Comparison of ENCODE assay signal across 15 mouse cellular contexts in genomic region chr12:51851617-51852016, GRCm38 (mm10). TPM values are rescaled to one million over a fixed set of nuclear protein-coding genes. Genes with fewer than 3 reads are reported as not detected.
DNase-seq lines count a peak whose midpoint lies in the region; ATAC-seq and TF ChIP-seq lines count a peak whose summit lies in the region.
"Had no signal": no experiment of that assay in that cellular context is flagged by ENCODE, and none has a peak within 500 bp of the region (broad histone marks: within the 10 kb centered on the region; RNA-seq: fewer than 3 reads in every experiment).

No protein-coding gene starts in this region.

- no peaks in the 10 kb centered on the region for H3K4me1 ChIP-seq in heart, embryonic 12.5 days (replicated peaks)
- H3K4me1 ChIP-seq in G1E (ENCODE audit: insufficient read depth, low read depth, low read length), result peaks cover 88% of the 10 kb centered on the region
- H3K4me1 ChIP-seq in liver, embryonic 16.5 days (ENCODE audit: control insufficient read depth, low read depth, low read length), result peaks cover 33% of the 10 kb centered on the region
- no peaks in the 10 kb centered on the region for H3K4me1 ChIP-seq in hindbrain, embryonic 11.5 days (replicated peaks; ENCODE audit: control insufficient read depth, insufficient read depth, low read length)
- H3K4me1 ChIP-seq: embryonic facial prominence, embryonic 12.5 days; forebrain, embryonic 10.5 days; hindbrain, embryonic 10.5 days had no signal

- 0 out of 2 replicates have a peak overlapping the region, but pooled peaks have one; percentile 1 for H3K4me2 ChIP-seq in heart, embryonic 12.5 days
- H3K4me2 ChIP-seq in liver, embryonic 16.5 days (ENCODE audit: low read depth, low read length), result peak overlapping the region; percentile 60
- H3K4me2 ChIP-seq in hindbrain, embryonic 11.5 days (replicated peaks; ENCODE audit: low read depth, low read length), result no peak overlapping the region
- H3K4me2 ChIP-seq: embryonic facial prominence, embryonic 12.5 days had no signal

- no peak overlapping the region for H3K9ac ChIP-seq in heart, embryonic 12.5 days
- H3K9ac ChIP-seq in liver, embryonic 16.5 days (ENCODE audit: low read depth, low read length), result peak overlapping the region; percentile 67
- H3K9ac ChIP-seq in hindbrain, embryonic 11.5 days (ENCODE audit: low read depth, low read length), result no peak overlapping the region
- H3K9ac ChIP-seq: embryonic facial prominence, embryonic 12.5 days had no signal

- H3K9me3 ChIP-seq in heart, embryonic 12.5 days (replicated peaks), result no peaks in the 10 kb centered on the region
- H3K9me3 ChIP-seq in G1E (replicated peaks), result no peaks in the 10 kb centered on the region
- H3K9me3 ChIP-seq in liver, embryonic 16.5 days (replicated peaks; ENCODE audit: control insufficient read depth, low read length), result no peaks in the 10 kb centered on the region
- H3K9me3 ChIP-seq in hindbrain, embryonic 11.5 days (ENCODE audit: control insufficient read depth, low read length), result no peaks in the 10 kb centered on the region
- H3K9me3 ChIP-seq: embryonic facial prominence, embryonic 12.5 days; forebrain, embryonic 10.5 days; hindbrain, embryonic 10.5 days had no signal

- no peak overlapping the region for H3K4me3 ChIP-seq in heart, embryonic 12.5 days
- H3K4me3 ChIP-seq in G1E (ENCODE audit: low read depth, low read length), result no peak overlapping the region; the same call in 1 of the 2 replicates
- peak overlapping the region; percentile 59 for H3K4me3 ChIP-seq in liver, embryonic 16.5 days (ENCODE audit: low read depth, low read length)
- H3K4me3 ChIP-seq in hindbrain, embryonic 11.5 days (ENCODE audit: low read depth, low read length), result no peak overlapping the region
- H3K4me3 ChIP-seq: embryonic facial prominence, embryonic 12.5 days; forebrain, embryonic 10.5 days; hindbrain, embryonic 10.5 days had no signal

- WGBS in heart, embryonic 12.5 days, result 63% methylated on average over 4 of the region's 4 CpGs
- 21% methylated on average over 4 of the region's 4 CpGs for WGBS in liver, embryonic 16.5 days (ENCODE audit: insufficient replicate concordance)
- WGBS in hindbrain, embryonic 11.5 days, result 90% methylated on average over 4 of the region's 4 CpGs

- ATAC-seq in heart, embryonic 12.5 days (ENCODE audit: insufficient number of reproducible peaks, low FRiP score), result peak; percentile 75
- ATAC-seq in G1E (ENCODE audit: extremely low read depth, insufficient number of reproducible peaks, low FRiP score, poor library complexity, severe bottlenecking), result peak; percentile 58
- peak; percentile 85 for ATAC-seq in erythroid progenitor cell, adult 5-6 weeks (replicated peaks; ENCODE audit: low FRiP score, poor library complexity, severe bottlenecking)
- ATAC-seq in liver, embryonic 16.5 days (ENCODE audit: low read depth), result peak; percentile 87
- ATAC-seq in hindbrain, embryonic 11.5 days (ENCODE audit: low FRiP score), result no peak
- ATAC-seq: Patski had no signal

- H3K27ac ChIP-seq in heart, embryonic 12.5 days (ENCODE audit: poor library complexity, severe bottlenecking), result no peak overlapping the region
- peak overlapping the region; percentile 97 for H3K27ac ChIP-seq in liver, embryonic 16.5 days (ENCODE audit: low read length)
- H3K27ac ChIP-seq in hindbrain, embryonic 11.5 days (ENCODE audit: low read depth, low read length), result no peak overlapping the region
- H3K27ac ChIP-seq: embryonic facial prominence, embryonic 12.5 days; forebrain, embryonic 10.5 days; hindbrain, embryonic 10.5 days had no signal

- no peaks in the 10 kb centered on the region for H3K36me3 ChIP-seq in heart, embryonic 12.5 days
- peaks cover 13% of the 10 kb centered on the region for H3K36me3 ChIP-seq in G1E (replicated peaks)
- no peaks in the 10 kb centered on the region for H3K36me3 ChIP-seq in liver, embryonic 16.5 days (ENCODE audit: control insufficient read depth, insufficient read depth)
- H3K36me3 ChIP-seq in hindbrain, embryonic 11.5 days (ENCODE audit: control insufficient read depth, insufficient read depth, low read length), result no peaks in the 10 kb centered on the region
- H3K36me3 ChIP-seq: embryonic facial prominence, embryonic 12.5 days; forebrain, embryonic 10.5 days; hindbrain, embryonic 10.5 days had no signal

- TF ChIP-seq CTCF in G1E (IDR thresholded peaks at IDR 0.05; ENCODE audit: low read depth, low read length), result no peak

- H3K27me3 ChIP-seq in heart, embryonic 12.5 days (replicated peaks), result no peaks in the 10 kb centered on the region
- no peaks in the 10 kb centered on the region for H3K27me3 ChIP-seq in G1E (ENCODE audit: insufficient read depth, low read length)
- no peaks in the 10 kb centered on the region for H3K27me3 ChIP-seq in liver, embryonic 16.5 days (ENCODE audit: control insufficient read depth, insufficient read depth, low read depth, low read length)
- no peaks in the 10 kb centered on the region for H3K27me3 ChIP-seq in hindbrain, embryonic 11.5 days (ENCODE audit: control insufficient read depth, insufficient read depth, low read length)
- H3K27me3 ChIP-seq: embryonic facial prominence, embryonic 12.5 days; Patski had no signal

- no peak for DNase-seq in heart, postnatal 25 days (ENCODE audit: low spot score)
- DNase-seq in G1E (ENCODE audit: low spot score), result no peak
- DNase-seq in cerebellum, postnatal 25 days, result no peak
- no peak for DNase-seq in hindbrain, embryonic 11.5 days (ENCODE audit: low spot score)
- DNase-seq: adrenal gland, postnatal 25 days; cerebellum, adult 2 months; gastrocnemius, postnatal 14 days; midbrain, embryonic 14.5 days had no signal

- intact Hi-C loops in heart, postnatal 25 days (cut with DNase I), result no loop called here

RNA-seq across cellular contexts. Expression of gene Hectd1, which starts 22.3 kb away (rescaled TPM):
- polyA plus RNA-seq in heart, embryonic 12.5 days (2016; fragmentation: Nextera tagmentation; extraction: Ambion mirVana), result 38.9 and 41.1 TPM in 2 replicates
- total RNA-seq in heart, postnatal 25 days (2021), result 10 to 100 TPM; 76.9 to 84.5 TPM
- total RNA-seq in G1E (2014; fragmentation: Nextera tagmentation), result 249 and 255 TPM in 2 replicates
- total RNA-seq in G1E (2017), result 238 and 273 TPM in 2 replicates
- 25.4 and 35.0 TPM in 2 replicates for polyA plus RNA-seq in G1E (2012)
- total RNA-seq in erythroid progenitor cell, adult 5-6 weeks (2015; ENCODE audit: low replicate concordance), result 83.3 and 96.0 TPM in 2 replicates
- total RNA-seq in erythroid progenitor cell, adult 5-6 weeks (2017; ENCODE audit: low replicate concordance), result 139 and 142 TPM in 2 replicates
- 23.6 and 24.6 TPM in 2 replicates for polyA plus RNA-seq in liver, embryonic 16.5 days (2015; fragmentation: Nextera tagmentation; extraction: Ambion mirVana)
- 35.0 and 44.5 TPM in 2 replicates for polyA plus RNA-seq in hindbrain, embryonic 11.5 days (2014; fragmentation: Nextera tagmentation; extraction: Ambion mirVana)
